Mouse (Mus musculus): ENCODE results near the gene Olfr250. TPM values are rescaled to one million over a fixed set of nuclear protein-coding genes. Genes with fewer than 3 reads are reported as not detected.

The Olfr250 gene
- polyA plus RNA-seq (2014; fragmentation: Illumina TruSeq; extraction: RNeasy Lipid Tissue Mini Kit (QIAGEN cat#74804); ENCODE audit: low read depth, low replicate concordance) = not detected

GRCm38 (mm10) chr9:38366596-38366995, at the start of gene Olfr250:
Gene Olfr250 (plus strand): TSS chr9:38366896.

GRCm38 (mm10) chr9:38328760-38329159, 37.9 kb upstream of the Olfr250 start, which contains the start of gene Olfr25:
Gene Olfr25 (plus strand): TSS chr9:38329060.

DNA sequence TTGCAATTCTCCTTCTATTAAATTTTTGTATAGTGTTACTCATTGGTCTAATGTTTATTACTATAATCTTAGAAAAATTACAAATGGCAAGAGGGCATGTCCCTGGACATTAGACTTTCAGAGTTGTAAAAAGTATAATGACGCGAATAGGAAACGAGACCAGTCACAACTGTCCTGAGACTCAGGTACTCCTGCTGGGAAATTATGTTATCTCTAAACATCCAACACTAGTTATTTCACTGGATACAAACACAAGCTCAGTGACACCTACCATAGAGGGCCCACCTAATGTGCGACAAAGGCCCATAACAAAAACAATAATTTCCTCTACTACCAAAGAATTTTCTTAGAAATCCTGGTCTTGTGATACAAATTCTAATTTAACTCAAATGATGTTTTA, 18.6 kb upstream of the Olfr250 start, which contains the start of gene Olfr898:
TSS of gene Olfr898 (plus strand) at position 301 of the 400 bp plus-strand sequence.

DNA sequence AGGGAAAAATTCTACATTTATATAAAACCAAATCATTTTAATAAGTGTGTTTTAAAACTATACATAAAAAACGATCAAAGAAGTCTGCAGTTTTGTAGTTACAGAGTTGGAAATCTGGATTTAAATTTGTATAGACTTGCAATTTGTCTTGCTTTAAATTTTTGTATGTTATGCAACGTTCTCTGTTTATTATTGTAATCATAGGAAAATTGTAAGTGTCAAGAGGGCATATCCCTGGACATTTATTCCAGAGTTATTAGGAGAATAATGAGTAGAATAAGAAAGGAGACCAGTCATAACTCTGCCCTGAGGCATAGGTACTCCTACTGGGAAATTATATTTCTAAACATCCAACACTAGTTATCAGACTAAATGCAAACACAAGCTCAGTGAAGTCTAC, 10.1 kb downstream of the Olfr250 start, which contains the start of gene Olfr251:
TSS of gene Olfr251 (plus strand) at position 301 of the 400 bp plus-strand sequence.

DNA sequence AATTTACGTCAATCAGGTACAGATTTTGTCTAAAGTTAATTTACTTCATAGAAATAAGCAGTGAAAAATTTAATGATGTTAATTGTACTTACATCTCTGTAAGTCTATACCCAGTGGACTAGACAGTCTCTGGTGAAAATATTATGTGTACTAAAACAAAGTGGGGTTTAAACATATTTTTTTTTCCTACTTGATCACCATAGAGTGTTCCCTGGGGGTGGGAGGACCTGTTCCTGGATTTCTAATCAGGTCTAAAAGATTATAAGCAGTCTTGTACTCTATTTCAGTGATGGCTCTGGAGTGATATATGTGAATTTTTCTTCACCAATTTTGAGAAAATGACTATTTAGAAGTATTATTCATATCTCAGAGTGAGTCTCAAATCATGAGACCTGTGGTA, 34.7 kb downstream of the Olfr250 start, which contains the start of gene Olfr147:
TSS of gene Olfr147 (plus strand) at position 301 of the 400 bp plus-strand sequence.

Other genes starting within 250 kb of the Olfr250 start
- not detected for gene Olfr890, start 224.4 kb upstream of the Olfr250 start, polyA plus RNA-seq (2014; fragmentation: Illumina TruSeq; extraction: RNeasy Lipid Tissue Mini Kit (QIAGEN cat#74804); ENCODE audit: low read depth, low replicate concordance)
- not detected for gene Olfr891, start 186.1 kb upstream of the Olfr250 start, polyA plus RNA-seq (2014; fragmentation: Illumina TruSeq; extraction: RNeasy Lipid Tissue Mini Kit (QIAGEN cat#74804); ENCODE audit: low read depth, low replicate concordance)
- not detected for gene Olfr893, start 158.5 kb upstream of the Olfr250 start, polyA plus RNA-seq (2014; fragmentation: Illumina TruSeq; extraction: RNeasy Lipid Tissue Mini Kit (QIAGEN cat#74804); ENCODE audit: low read depth, low replicate concordance)
- not detected for gene Olfr894, start 148.8 kb upstream of the Olfr250 start, polyA plus RNA-seq (2014; fragmentation: Illumina TruSeq; extraction: RNeasy Lipid Tissue Mini Kit (QIAGEN cat#74804); ENCODE audit: low read depth, low replicate concordance)
- gene Olfr143, start 114.1 kb upstream of the Olfr250 start, polyA plus RNA-seq (2014; fragmentation: Illumina TruSeq; extraction: RNeasy Lipid Tissue Mini Kit (QIAGEN cat#74804); ENCODE audit: low read depth, low replicate concordance) = not detected
- not detected for gene Olfr895, start 99.0 kb upstream of the Olfr250 start, polyA plus RNA-seq (2014; fragmentation: Illumina TruSeq; extraction: RNeasy Lipid Tissue Mini Kit (QIAGEN cat#74804); ENCODE audit: low read depth, low replicate concordance)
- not detected for gene Olfr896-ps1, start 75.8 kb upstream of the Olfr250 start, polyA plus RNA-seq (2014; fragmentation: Illumina TruSeq; extraction: RNeasy Lipid Tissue Mini Kit (QIAGEN cat#74804); ENCODE audit: low read depth, low replicate concordance)
- gene Olfr25, start 37.8 kb upstream of the Olfr250 start, polyA plus RNA-seq (2014; fragmentation: Illumina TruSeq; extraction: RNeasy Lipid Tissue Mini Kit (QIAGEN cat#74804); ENCODE audit: low read depth, low replicate concordance) = not detected
- not detected for gene Olfr898, start 18.5 kb upstream of the Olfr250 start, polyA plus RNA-seq (2014; fragmentation: Illumina TruSeq; extraction: RNeasy Lipid Tissue Mini Kit (QIAGEN cat#74804); ENCODE audit: low read depth, low replicate concordance)
- gene Olfr251, start 10.2 kb downstream of the Olfr250 start, polyA plus RNA-seq (2014; fragmentation: Illumina TruSeq; extraction: RNeasy Lipid Tissue Mini Kit (QIAGEN cat#74804); ENCODE audit: low read depth, low replicate concordance) = not detected
- gene Olfr147, start 34.8 kb downstream of the Olfr250 start, polyA plus RNA-seq (2014; fragmentation: Illumina TruSeq; extraction: RNeasy Lipid Tissue Mini Kit (QIAGEN cat#74804); ENCODE audit: low read depth, low replicate concordance) = not detected
- gene Olfr901, start 62.6 kb downstream of the Olfr250 start, polyA plus RNA-seq (2014; fragmentation: Illumina TruSeq; extraction: RNeasy Lipid Tissue Mini Kit (QIAGEN cat#74804); ENCODE audit: low read depth, low replicate concordance) = not detected
- gene Olfr902, start 80.8 kb downstream of the Olfr250 start, polyA plus RNA-seq (2014; fragmentation: Illumina TruSeq; extraction: RNeasy Lipid Tissue Mini Kit (QIAGEN cat#74804); ENCODE audit: low read depth, low replicate concordance) = not detected
- not detected for gene Olfr904, start 96.2 kb downstream of the Olfr250 start, polyA plus RNA-seq (2014; fragmentation: Illumina TruSeq; extraction: RNeasy Lipid Tissue Mini Kit (QIAGEN cat#74804); ENCODE audit: low read depth, low replicate concordance)
- gene Olfr905, start 104.2 kb downstream of the Olfr250 start, polyA plus RNA-seq (2014; fragmentation: Illumina TruSeq; extraction: RNeasy Lipid Tissue Mini Kit (QIAGEN cat#74804); ENCODE audit: low read depth, low replicate concordance) = not detected
- gene Olfr906, start 120.2 kb downstream of the Olfr250 start, polyA plus RNA-seq (2014; fragmentation: Illumina TruSeq; extraction: RNeasy Lipid Tissue Mini Kit (QIAGEN cat#74804); ENCODE audit: low read depth, low replicate concordance) = not detected
- gene Olfr907, start 128.9 kb downstream of the Olfr250 start, polyA plus RNA-seq (2014; fragmentation: Illumina TruSeq; extraction: RNeasy Lipid Tissue Mini Kit (QIAGEN cat#74804); ENCODE audit: low read depth, low replicate concordance) = not detected
- gene Olfr911-ps1, start 154.7 kb downstream of the Olfr250 start, polyA plus RNA-seq (2014; fragmentation: Illumina TruSeq; extraction: RNeasy Lipid Tissue Mini Kit (QIAGEN cat#74804); ENCODE audit: low read depth, low replicate concordance) = not detected
- gene Olfr910, start 171.0 kb downstream of the Olfr250 start, polyA plus RNA-seq (2014; fragmentation: Illumina TruSeq; extraction: RNeasy Lipid Tissue Mini Kit (QIAGEN cat#74804); ENCODE audit: low read depth, low replicate concordance) = not detected
- not detected for gene Olfr912, start 213.3 kb downstream of the Olfr250 start, polyA plus RNA-seq (2014; fragmentation: Illumina TruSeq; extraction: RNeasy Lipid Tissue Mini Kit (QIAGEN cat#74804); ENCODE audit: low read depth, low replicate concordance)
- gene Olfr913, start 225.9 kb downstream of the Olfr250 start, polyA plus RNA-seq (2014; fragmentation: Illumina TruSeq; extraction: RNeasy Lipid Tissue Mini Kit (QIAGEN cat#74804); ENCODE audit: low read depth, low replicate concordance) = not detected
- not detected for gene Olfr914, start 238.2 kb downstream of the Olfr250 start, polyA plus RNA-seq (2014; fragmentation: Illumina TruSeq; extraction: RNeasy Lipid Tissue Mini Kit (QIAGEN cat#74804); ENCODE audit: low read depth, low replicate concordance)

Data from adipose tissue, adult 10 weeks (tissue).